Mouse (Mus musculus): Measurements from ENCODE around the gene Hunk. TPM values are rescaled to one million over a fixed set of nuclear protein-coding genes. Genes with fewer than 3 reads are reported as not detected.

Gene Hunk
- polyA plus RNA-seq, 1 experiment from 2014 or later = 19.1 TPM

DNA sequence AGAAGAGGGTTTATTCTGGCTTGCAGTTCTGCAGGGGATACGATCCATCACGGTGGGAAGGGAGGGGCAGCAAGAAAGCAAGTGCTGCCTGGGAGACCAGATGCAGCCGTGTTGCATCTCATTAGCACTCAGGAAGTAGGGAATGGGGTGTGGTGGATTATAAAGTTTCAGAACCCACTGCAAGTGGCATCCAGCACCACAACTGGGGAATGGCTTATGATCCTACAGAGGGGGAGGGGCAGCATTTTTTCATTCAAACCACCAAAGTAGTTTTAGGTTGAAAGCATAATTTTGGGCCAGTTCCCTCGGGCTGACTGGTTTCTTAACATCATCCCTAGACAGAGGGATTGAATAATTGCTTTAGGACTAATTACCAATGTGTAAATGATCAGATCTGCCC is 26.1 kb upstream of the Hunk start:
- DNase-seq (ENCODE audit: low spot score) = no peak
- Histone ChIP-seq H3K4me2 (ENCODE audit: low read depth, low read length, severe bottlenecking) (no peak overlapping the region), H3K4me3 (ENCODE audit: low read depth, low read length) (no peak overlapping the region), H3K27ac (ENCODE audit: low read depth, low read length) (no peak overlapping the region), H3K4me1 (replicated peaks; ENCODE audit: control insufficient read depth, insufficient read depth, low read length) (no peaks in the 10 kb centered on the region; the same call in 1 of the 2 replicates), H3K27me3 (ENCODE audit: control insufficient read depth, insufficient read depth, low read length) (no peaks in the 10 kb centered on the region), H3K36me3 (ENCODE audit: control insufficient read depth, insufficient read depth, low read length) (no peaks in the 10 kb centered on the region), H3K9ac (ENCODE audit: low read length) (no peak overlapping the region), H3K9me3 (ENCODE audit: control insufficient read depth, low read length) (no peaks in the 10 kb centered on the region)
- 35% methylated on average over 4 of the region's 4 CpGs for WGBS
- ATAC-seq (replicated peaks; ENCODE audit: low FRiP score) = no peak

DNA sequence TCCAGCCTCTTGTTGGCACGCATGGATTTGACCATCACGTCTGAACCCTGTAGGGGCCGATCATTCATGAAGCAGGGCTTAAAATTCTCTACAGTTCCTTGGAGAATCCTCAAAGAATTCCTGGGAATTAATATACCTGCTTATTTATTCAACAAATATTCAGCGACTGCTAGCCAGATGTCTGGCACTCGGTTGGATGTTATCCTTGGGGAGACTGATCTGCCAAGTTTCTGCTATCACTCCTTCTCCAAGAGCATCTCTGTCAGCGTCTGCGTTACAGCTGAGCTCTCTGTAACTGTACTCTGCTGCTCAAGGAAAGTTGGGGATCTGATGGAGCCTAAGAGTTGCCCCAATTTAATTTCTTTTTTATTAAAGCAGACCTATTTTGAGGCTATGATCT is 25.5 kb upstream of the Hunk start:
- H3K36me3 ChIP-seq (ENCODE audit: control insufficient read depth, insufficient read depth, low read length) = no peaks in the 10 kb centered on the region
- WGBS = 77% methylated on average over 7 of the region's 7 CpGs

DNA sequence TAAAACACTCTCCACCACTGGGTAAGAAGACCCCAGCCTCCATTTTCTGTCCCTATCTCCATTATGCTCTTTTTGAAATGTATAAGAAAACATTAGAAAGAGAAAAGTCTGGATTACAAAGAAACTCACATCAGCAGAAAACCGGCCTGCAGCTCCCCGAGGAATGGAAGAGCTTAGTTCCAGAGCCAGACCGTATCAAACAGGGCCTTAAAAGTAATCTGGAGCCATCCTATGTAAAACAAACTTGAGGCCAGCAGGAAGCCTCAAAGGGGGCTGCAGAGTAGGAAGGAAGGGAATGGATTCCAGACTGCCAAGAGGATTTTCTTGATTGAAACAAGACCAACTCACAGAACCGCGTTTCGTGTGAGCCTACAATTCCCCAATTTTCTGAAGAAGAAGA is 22.9 kb upstream of the Hunk start:
- no peak for ATAC-seq (replicated peaks; ENCODE audit: low FRiP score)
- DNase-seq (ENCODE audit: low spot score) = no peak
- Histone ChIP-seq H3K4me3 (ENCODE audit: low read depth, low read length) (no peak overlapping the region), H3K27ac (ENCODE audit: low read depth, low read length) (no peak overlapping the region), H3K9me3 (ENCODE audit: control insufficient read depth, low read length) (no peaks in the 10 kb centered on the region), H3K27me3 (ENCODE audit: control insufficient read depth, insufficient read depth, low read length) (no peaks in the 10 kb centered on the region), H3K36me3 (ENCODE audit: control insufficient read depth, insufficient read depth, low read length) (no peaks in the 10 kb centered on the region), H3K9ac (ENCODE audit: low read length) (no peak overlapping the region), H3K4me2 (ENCODE audit: low read depth, low read length, severe bottlenecking) (no peak overlapping the region), H3K4me1 (replicated peaks; ENCODE audit: control insufficient read depth, insufficient read depth, low read length) (no peaks in the 10 kb centered on the region; the same call in 1 of the 2 replicates)
- 69% methylated on average over 6 of the region's 6 CpGs for WGBS

More for the DNA sequence above, 25.5 kb upstream of the Hunk start:
- no peaks in the 10 kb centered on the region for H3K27me3 ChIP-seq (ENCODE audit: control insufficient read depth, insufficient read depth, low read length)
- ATAC-seq (replicated peaks; ENCODE audit: low FRiP score) (no peak), DNase-seq (ENCODE audit: low spot score) (no peak)
- no peaks in the 10 kb centered on the region; the same call in 1 of the 2 replicates for H3K4me1 ChIP-seq (replicated peaks; ENCODE audit: control insufficient read depth, insufficient read depth, low read length)
- no peak overlapping the region for H3K4me3 ChIP-seq (ENCODE audit: low read depth, low read length)
- no peak overlapping the region for H3K9ac ChIP-seq (ENCODE audit: low read length)
- no peak overlapping the region for H3K27ac ChIP-seq (ENCODE audit: low read depth, low read length)
- no peak overlapping the region for H3K4me2 ChIP-seq (ENCODE audit: low read depth, low read length, severe bottlenecking)
- H3K9me3 ChIP-seq (ENCODE audit: control insufficient read depth, low read length) = no peaks in the 10 kb centered on the region

DNA sequence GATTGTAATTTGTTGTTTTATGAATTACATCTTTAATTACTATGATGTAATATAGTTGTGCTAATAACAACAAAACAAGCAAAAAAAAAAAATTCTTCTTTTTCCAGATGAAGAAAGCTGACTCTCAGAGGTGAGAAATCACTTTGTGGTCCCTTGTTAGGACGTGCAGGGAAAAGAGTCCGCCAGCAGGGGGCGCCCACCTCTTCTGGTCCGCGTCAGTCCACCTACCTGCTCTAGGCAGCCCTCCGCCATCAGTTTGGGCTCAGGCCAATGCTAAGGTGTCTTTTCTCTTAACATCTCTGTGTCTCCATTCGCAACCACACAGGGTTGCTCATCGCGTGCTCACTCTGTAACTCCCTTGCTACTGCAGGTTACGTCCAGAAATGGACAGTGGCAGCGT is 5.9 kb upstream of the Hunk start:
- peak; percentile 91 for DNase-seq (ENCODE audit: low spot score)
- ATAC-seq (replicated peaks; ENCODE audit: low FRiP score) = peak; percentile 63; the same call in 1 of the 2 replicates

DNA sequence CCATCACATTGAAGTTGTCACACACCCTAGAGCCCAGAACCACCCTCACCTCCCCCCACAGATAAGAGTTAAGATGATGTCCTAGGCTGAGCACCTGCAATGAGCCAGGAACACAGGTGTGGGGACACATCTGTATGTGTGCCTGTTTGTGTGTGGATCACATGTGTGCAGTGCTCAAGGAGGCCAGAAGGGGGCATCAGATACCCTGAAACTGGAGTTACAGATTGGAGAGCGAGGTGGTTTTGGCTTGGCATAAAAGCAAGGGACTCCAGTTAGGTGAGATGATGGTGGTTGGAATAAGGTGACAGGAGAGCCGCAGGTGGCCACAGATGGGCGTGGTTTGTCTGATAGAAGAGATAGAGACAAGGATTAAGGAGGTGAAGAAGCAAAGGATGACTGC is 4.2 kb upstream of the Hunk start:
- Histone ChIP-seq H3K4me2 (ENCODE audit: low read depth, low read length, severe bottlenecking) (no peak overlapping the region), H3K4me1 (replicated peaks; ENCODE audit: control insufficient read depth, insufficient read depth, low read length) (no peaks in the 10 kb centered on the region; the same call in 1 of the 2 replicates), H3K36me3 (ENCODE audit: control insufficient read depth, insufficient read depth, low read length) (no peaks in the 10 kb centered on the region), H3K27ac (ENCODE audit: low read depth, low read length) (no peak overlapping the region), H3K9ac (ENCODE audit: low read length) (no peak overlapping the region), H3K27me3 (ENCODE audit: control insufficient read depth, insufficient read depth, low read length) (no peaks in the 10 kb centered on the region; the same call in 1 of the 2 replicates), H3K4me3 (ENCODE audit: low read depth, low read length) (no peak overlapping the region), H3K9me3 (ENCODE audit: control insufficient read depth, low read length) (no peaks in the 10 kb centered on the region; the same call in 1 of the 2 replicates)
- DNase-seq (ENCODE audit: low spot score) (no peak), ATAC-seq (replicated peaks; ENCODE audit: low FRiP score) (no peak)
- WGBS = 83% methylated on average over 3 of the region's 3 CpGs

More for the DNA sequence above, 5.9 kb upstream of the Hunk start:
- no peaks in the 10 kb centered on the region; the same call in 1 of the 2 replicates for H3K27me3 ChIP-seq (ENCODE audit: control insufficient read depth, insufficient read depth, low read length)
- H3K4me1 ChIP-seq (replicated peaks; ENCODE audit: control insufficient read depth, insufficient read depth, low read length) = no peaks in the 10 kb centered on the region; the same call in 1 of the 2 replicates
- WGBS = 15% methylated on average over 11 of the region's 11 CpGs
- H3K9ac ChIP-seq (ENCODE audit: low read length) = no peak overlapping the region
- H3K4me2 ChIP-seq (ENCODE audit: low read depth, low read length, severe bottlenecking) = no peak overlapping the region
- H3K9me3 ChIP-seq (ENCODE audit: control insufficient read depth, low read length) = no peaks in the 10 kb centered on the region; the same call in 1 of the 2 replicates
- H3K36me3 ChIP-seq (ENCODE audit: control insufficient read depth, insufficient read depth, low read length) = no peaks in the 10 kb centered on the region
- no peak overlapping the region for H3K4me3 ChIP-seq (ENCODE audit: low read depth, low read length)
- H3K27ac ChIP-seq (ENCODE audit: low read depth, low read length) = no peak overlapping the region

DNA sequence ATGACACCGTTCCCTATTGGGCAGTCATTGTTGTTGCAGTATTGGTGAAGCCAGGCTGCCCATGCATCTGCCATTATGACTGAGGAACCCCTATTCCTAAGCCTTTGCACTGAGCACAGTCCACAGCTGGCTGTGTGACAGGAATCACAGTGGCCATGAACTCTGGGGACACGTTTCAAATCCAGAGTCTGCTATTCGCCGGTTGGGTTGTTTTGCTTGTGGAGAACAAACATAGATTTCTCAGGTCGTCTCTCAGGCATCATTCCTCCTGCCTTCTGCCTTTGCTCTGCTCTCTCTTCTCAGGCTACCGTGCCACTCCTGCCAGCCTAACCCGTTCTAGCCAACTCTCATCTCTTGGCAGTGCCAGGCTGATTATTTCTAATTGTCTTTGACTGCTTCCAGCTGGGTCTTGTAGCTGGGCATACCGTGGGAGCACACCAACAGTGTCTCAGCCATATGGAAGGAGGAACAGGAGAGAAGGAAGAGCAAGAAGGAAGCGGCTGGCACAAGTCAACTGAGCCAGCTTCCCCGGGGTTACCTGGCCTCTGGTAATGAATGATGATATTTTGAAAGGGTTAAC is 3.0 kb upstream of the Hunk start:
- no peak overlapping the region for H3K27ac ChIP-seq (ENCODE audit: low read depth, low read length)
- H3K9ac ChIP-seq (ENCODE audit: low read length) = no peak overlapping the region
- no peaks in the 10 kb centered on the region; the same call in 1 of the 2 replicates for H3K27me3 ChIP-seq (ENCODE audit: control insufficient read depth, insufficient read depth, low read length)
- DNase-seq (ENCODE audit: low spot score) = no peak
- H3K4me1 ChIP-seq (replicated peaks; ENCODE audit: control insufficient read depth, insufficient read depth, low read length) = peaks cover 5% of the 10 kb centered on the region; the same call in 1 of the 2 replicates
- H3K4me3 ChIP-seq (ENCODE audit: low read depth, low read length) = no peak overlapping the region
- no peaks in the 10 kb centered on the region for H3K36me3 ChIP-seq (ENCODE audit: control insufficient read depth, insufficient read depth, low read length)
- 88% methylated on average over 10 of the region's 10 CpGs for WGBS
- ATAC-seq (replicated peaks; ENCODE audit: low FRiP score) = no peak
- no peaks in the 10 kb centered on the region; the same call in 1 of the 2 replicates for H3K9me3 ChIP-seq (ENCODE audit: control insufficient read depth, low read length)
- H3K4me2 ChIP-seq (ENCODE audit: low read depth, low read length, severe bottlenecking) = no peak overlapping the region

DNA sequence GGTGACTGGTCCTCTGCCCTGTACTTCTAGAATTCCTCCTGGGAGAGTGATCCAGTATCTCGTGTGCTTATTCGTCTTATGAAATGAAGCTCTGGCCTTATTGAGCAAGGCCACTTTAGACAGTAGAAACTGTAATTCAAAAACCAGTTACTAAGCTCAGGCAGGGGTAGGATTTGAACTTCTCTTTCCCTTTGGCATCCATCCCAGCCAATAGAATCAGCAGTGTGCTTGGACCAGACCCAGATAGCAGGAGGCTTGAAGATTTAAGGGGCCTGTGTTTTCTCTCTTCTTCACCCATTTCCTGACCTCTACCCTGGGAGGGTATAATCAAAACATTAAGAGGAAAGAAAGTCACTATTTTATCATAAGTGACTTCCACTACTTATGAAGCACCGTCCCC is 1.8 kb upstream of the Hunk start:
- Histone ChIP-seq H3K4me3 (ENCODE audit: low read depth, low read length) (no peak overlapping the region), H3K36me3 (ENCODE audit: control insufficient read depth, insufficient read depth, low read length) (no peaks in the 10 kb centered on the region), H3K9ac (ENCODE audit: low read length) (no peak overlapping the region), H3K27ac (ENCODE audit: low read depth, low read length) (no peak overlapping the region), H3K4me2 (ENCODE audit: low read depth, low read length, severe bottlenecking) (no peak overlapping the region), H3K4me1 (replicated peaks; ENCODE audit: control insufficient read depth, insufficient read depth, low read length) (peaks cover 5% of the 10 kb centered on the region; the same call in 1 of the 2 replicates), H3K27me3 (ENCODE audit: control insufficient read depth, insufficient read depth, low read length) (no peaks in the 10 kb centered on the region; the same call in 1 of the 2 replicates), H3K9me3 (ENCODE audit: control insufficient read depth, low read length) (no peaks in the 10 kb centered on the region; the same call in 1 of the 2 replicates)
- ATAC-seq (replicated peaks; ENCODE audit: low FRiP score) (no peak), DNase-seq (ENCODE audit: low spot score) (no peak)
- WGBS = 86% methylated on average over 3 of the region's 3 CpGs

DNA sequence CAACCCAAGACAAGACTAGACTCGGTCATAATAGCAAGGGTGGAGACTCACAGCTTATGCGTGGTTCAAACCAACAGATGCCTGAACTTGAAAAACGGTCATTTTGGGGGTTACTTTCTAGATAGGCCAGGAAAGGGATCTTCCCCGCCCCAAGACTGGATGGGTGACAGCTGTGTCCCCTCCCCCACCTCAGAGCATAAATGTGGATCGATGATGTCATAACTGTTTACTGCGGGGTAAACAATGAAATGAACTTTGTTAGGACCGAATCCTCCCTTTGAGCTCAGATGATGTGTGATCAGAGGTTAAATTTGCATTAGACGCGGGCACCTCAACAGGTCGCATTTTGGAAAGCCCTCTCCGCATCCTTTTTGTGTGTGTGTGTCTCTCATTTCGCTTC is 967 bp upstream of the Hunk start:
- Histone ChIP-seq H3K27me3 (ENCODE audit: control insufficient read depth, insufficient read depth, low read length) (no peaks in the 10 kb centered on the region; the same call in 1 of the 2 replicates), H3K36me3 (ENCODE audit: control insufficient read depth, insufficient read depth, low read length) (no peaks in the 10 kb centered on the region), H3K9ac (ENCODE audit: low read length) (peak overlapping the region; percentile 97), H3K4me1 (replicated peaks; ENCODE audit: control insufficient read depth, insufficient read depth, low read length) (peaks cover 5% of the 10 kb centered on the region; the same call in 1 of the 2 replicates), H3K9me3 (ENCODE audit: control insufficient read depth, low read length) (no peaks in the 10 kb centered on the region; the same call in 1 of the 2 replicates), H3K4me3 (ENCODE audit: low read depth, low read length) (peak overlapping the region; percentile 91), H3K27ac (ENCODE audit: low read depth, low read length) (no peak overlapping the region), H3K4me2 (ENCODE audit: low read depth, low read length, severe bottlenecking) (peak overlapping the region; percentile 55)
- 4% methylated on average over 12 of the region's 12 CpGs for WGBS
- ATAC-seq (replicated peaks; ENCODE audit: low FRiP score) (no peak), DNase-seq (ENCODE audit: low spot score) (no peak)

DNA sequence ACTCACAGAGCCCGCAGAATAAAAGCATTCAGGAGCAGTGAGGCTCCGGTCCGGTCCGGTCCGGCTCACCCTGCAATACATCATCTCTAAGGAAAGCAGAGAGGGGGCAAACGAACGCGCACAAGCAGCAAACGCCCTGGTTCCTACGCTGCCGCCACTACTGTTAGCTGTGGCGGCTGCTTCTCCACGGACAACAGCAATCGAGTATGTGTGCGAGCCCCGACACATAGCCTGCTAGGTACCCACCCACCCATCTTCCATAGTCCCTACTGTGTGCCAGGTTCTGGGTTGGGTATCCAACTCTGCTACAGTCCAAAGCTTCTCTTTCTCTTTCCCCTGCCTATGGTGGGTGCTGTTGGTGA is 506 bp upstream of the Hunk start:
- H3K4me2 ChIP-seq (ENCODE audit: low read depth, low read length, severe bottlenecking) = peak overlapping the region; percentile 55
- H3K27me3 ChIP-seq (ENCODE audit: control insufficient read depth, insufficient read depth, low read length) = no peaks in the 10 kb centered on the region; the same call in 1 of the 2 replicates
- under 1% methylated on average over 16 of the region's 16 CpGs for WGBS
- DNase-seq (ENCODE audit: low spot score) = peak; percentile 66
- peaks cover 5% of the 10 kb centered on the region; the same call in 1 of the 2 replicates for H3K4me1 ChIP-seq (replicated peaks; ENCODE audit: control insufficient read depth, insufficient read depth, low read length)
- H3K4me3 ChIP-seq (ENCODE audit: low read depth, low read length) = peak overlapping the region; percentile 91
- H3K36me3 ChIP-seq (ENCODE audit: control insufficient read depth, insufficient read depth, low read length) = no peaks in the 10 kb centered on the region
- H3K9ac ChIP-seq (ENCODE audit: low read length) = peak overlapping the region; percentile 97
- peak; percentile 35; the same call in 1 of the 2 replicates for ATAC-seq (replicated peaks; ENCODE audit: low FRiP score)
- H3K27ac ChIP-seq (ENCODE audit: low read depth, low read length) = peak overlapping the region; percentile 97
- no peaks in the 10 kb centered on the region; the same call in 1 of the 2 replicates for H3K9me3 ChIP-seq (ENCODE audit: control insufficient read depth, low read length)

All from forebrain, embryonic 11.5 days (tissue).